Mouse (Mus musculus) limb, embryonic 15.5 days (tissue): ENCODE measurements around the gene Olfr1410. TPM values are rescaled to one million over a fixed set of nuclear protein-coding genes. Genes with fewer than 3 reads are reported as not detected.

Source experiments
- ATAC-seq: fragments of 200-750 bp; cut with Nextera tagmentation; 2 replicates; pipeline ENCODE4 v1.8.0; 2017; ENCODE audit warnings: low read depth, moderate TSS enrichment; ENCODE audit not compliant: insufficient number of reproducible peaks, low FRiP score, low TSS enrichment
- H3K27ac ChIP-seq: fragments of 300-500 bp; sonication (generic); 2 replicates; pipeline ENCODE4 v1.5.1; 2015; ENCODE audit warnings: moderate library complexity, mild to moderate bottlenecking, inconsistent platforms
- H3K27me3 ChIP-seq: fragments of 300-500 bp; sonication (generic); 2 replicates; pipeline ENCODE4 v1.6.1; 2015; ENCODE audit warnings: inconsistent platforms
- H3K36me3 ChIP-seq: fragments of 300-500 bp; sonication (generic); 2 replicates; pipeline ENCODE4 v1.6.1; 2015; ENCODE audit warnings: inconsistent platforms
- H3K4me1 ChIP-seq: fragments of 300-500 bp; sonication (generic); 2 replicates; pipeline ENCODE4 v1.6.1; 2015; ENCODE audit warnings: inconsistent platforms
- H3K4me2 ChIP-seq: fragments of 300-500 bp; sonication (generic); 2 replicates; pipeline ENCODE4 v1.6.1; 2015; ENCODE audit warnings: mild to moderate bottlenecking, inconsistent platforms
- H3K4me3 ChIP-seq: fragments of 300-500 bp; sonication (generic); 2 replicates; pipeline ENCODE4 v1.5.1; 2015; ENCODE audit warnings: mild to moderate bottlenecking, inconsistent platforms
- H3K9ac ChIP-seq: fragments of 300-500 bp; sonication (generic); 2 replicates; pipeline ENCODE4 v1.6.1; 2015; ENCODE audit warnings: inconsistent platforms
- H3K9me3 ChIP-seq: fragments of 300-500 bp; sonication (generic); 2 replicates; pipeline ENCODE4 v1.6.1; 2016; ENCODE audit warnings: inconsistent platforms
- WGBS: fragments of 180-500 bp; shearing (Covaris S2); methylation state at CpG from one replicate; pipeline ENCODE4 v1.1.7; 2015; 5-methylcytosine and 5-hydroxymethylcytosine counted together
- polyA plus RNA-seq: library from polyadenylated mRNA; unstranded; fragments of >200 nt; fragmentation: Nextera tagmentation; extraction: Ambion mirVana; gene quantifications from 2 replicates; pipeline ENCODE4 v1.2.1, GENCODE M21; 2015

The Olfr1410 gene
- polyA plus RNA-seq, result not detected in 2 replicates

- Histone ChIP-seq H3K4me1 (no peaks in the 10 kb centered on the region), H3K27ac (no peak within 1 kb of the TSS), H3K36me3 (no peaks in the 10 kb centered on the region), H3K4me2 (no peak within 1 kb of the TSS), H3K9me3 (no peaks in the 10 kb centered on the region), H3K4me3 (no peak within 1 kb of the TSS), H3K9ac (no peak within 1 kb of the TSS), H3K27me3 (no peaks in the 10 kb centered on the region)
- ATAC-seq, result no peak
- WGBS, result 90% methylated on average over 1 of the region's 1 CpGs
Measured at GRCm38 (mm10) chr1:92605482-92605881, at the start of gene Olfr1410. Gene Olfr1410, plus strand, starts transcription at chr1:92605782.

GRCm38 (mm10) chr1:92571022-92571421, 34.6 kb upstream of the Olfr1410 start, which contains the start of gene Olfr1413:
Gene Olfr1413, plus strand, starts transcription at chr1:92571322.
- no peak for ATAC-seq
- Histone ChIP-seq H3K4me3 (no peak within 1 kb of the TSS), H3K4me1 (no peaks in the 10 kb centered on the region), H3K4me2 (no peak within 1 kb of the TSS), H3K27ac (no peak within 1 kb of the TSS), H3K27me3 (no peaks in the 10 kb centered on the region), H3K9ac (no peak within 1 kb of the TSS), H3K9me3 (no peaks in the 10 kb centered on the region), H3K36me3 (no peaks in the 10 kb centered on the region)
- WGBS, result 71% methylated on average over 3 of the region's 3 CpGs

- Histone ChIP-seq H3K27ac (no peak within 1 kb of the TSS), H3K4me2 (no peak within 1 kb of the TSS), H3K4me1 (no peaks in the 10 kb centered on the region), H3K4me3 (no peak within 1 kb of the TSS), H3K27me3 (no peaks in the 10 kb centered on the region), H3K9ac (no peak within 1 kb of the TSS), H3K9me3 (no peaks in the 10 kb centered on the region), H3K36me3 (no peaks in the 10 kb centered on the region)
- 90% methylated on average over 2 of the region's 2 CpGs for WGBS
- no peak for ATAC-seq
Measured at GRCm38 (mm10) chr1:92585479-92585878, 20.1 kb upstream of the Olfr1410 start, which contains the start of gene Olfr1412. Gene Olfr1412, plus strand, starts transcription at chr1:92585779.

GRCm38 (mm10) chr1:92594111-92594510, 11.5 kb upstream of the Olfr1410 start, which contains the start of gene Olfr1411:
Gene Olfr1411, plus strand, starts transcription at chr1:92594411.
- Histone ChIP-seq H3K9ac (no peak within 1 kb of the TSS), H3K4me3 (no peak within 1 kb of the TSS), H3K36me3 (no peaks in the 10 kb centered on the region), H3K4me1 (no peaks in the 10 kb centered on the region), H3K27me3 (no peaks in the 10 kb centered on the region), H3K4me2 (no peak within 1 kb of the TSS), H3K27ac (no peak within 1 kb of the TSS), H3K9me3 (no peaks in the 10 kb centered on the region)
- no peak for ATAC-seq

- Histone ChIP-seq H3K27ac (no peak overlapping the region), H3K9me3 (no peaks in the 10 kb centered on the region), H3K36me3 (no peaks in the 10 kb centered on the region), H3K4me3 (no peak overlapping the region), H3K27me3 (no peaks in the 10 kb centered on the region), H3K4me1 (no peaks in the 10 kb centered on the region), H3K4me2 (no peak overlapping the region), H3K9ac (no peak overlapping the region)
- no peak for ATAC-seq
- WGBS, result 74% methylated on average over 3 of the region's 3 CpGs
Measured at GRCm38 (mm10) chr1:92596019-92596418, 9.6 kb upstream of the Olfr1410 start.

- Histone ChIP-seq H3K4me1 (no peaks in the 10 kb centered on the region), H3K36me3 (no peaks in the 10 kb centered on the region), H3K27ac (no peak overlapping the region), H3K4me3 (no peak overlapping the region), H3K27me3 (no peaks in the 10 kb centered on the region), H3K9me3 (no peaks in the 10 kb centered on the region), H3K4me2 (no peak overlapping the region), H3K9ac (no peak overlapping the region)
- WGBS, result 71% methylated on average over 4 of the region's 4 CpGs
- ATAC-seq, result no peak
Measured at GRCm38 (mm10) chr1:92607711-92608110, 2.1 kb downstream of the Olfr1410 start.

GRCm38 (mm10) chr1:92611008-92611407, 5.4 kb downstream of the Olfr1410 start:
- Histone ChIP-seq H3K36me3 (no peaks in the 10 kb centered on the region), H3K27me3 (no peaks in the 10 kb centered on the region), H3K9ac (no peak overlapping the region), H3K4me3 (no peak overlapping the region), H3K4me1 (no peaks in the 10 kb centered on the region), H3K27ac (no peak overlapping the region), H3K4me2 (no peak overlapping the region), H3K9me3 (no peaks in the 10 kb centered on the region)
- WGBS, result 4% methylated on average over 5 of the region's 5 CpGs
- ATAC-seq, result no peak

GRCm38 (mm10) chr1:92613175-92613574, 7.6 kb downstream of the Olfr1410 start:
- H3K4me3 ChIP-seq, result no peak overlapping the region
- H3K27ac ChIP-seq, result no peak overlapping the region
- no peaks in the 10 kb centered on the region for H3K27me3 ChIP-seq
- no peak overlapping the region for H3K9ac ChIP-seq
- no peaks in the 10 kb centered on the region for H3K36me3 ChIP-seq
- WGBS, result 49% methylated on average over 4 of the region's 4 CpGs
- no peaks in the 10 kb centered on the region for H3K9me3 ChIP-seq
- H3K4me2 ChIP-seq, result no peak overlapping the region
- H3K4me1 ChIP-seq, result no peaks in the 10 kb centered on the region
- ATAC-seq, result no peak

GRCm38 (mm10) chr1:92614516-92614915, 8.9 kb downstream of the Olfr1410 start:
- no peaks in the 10 kb centered on the region for H3K27me3 ChIP-seq
- no peak overlapping the region for H3K4me3 ChIP-seq
- no peak for ATAC-seq
- H3K9ac ChIP-seq, result no peak overlapping the region
- no peaks in the 10 kb centered on the region for H3K36me3 ChIP-seq
- H3K4me1 ChIP-seq, result no peaks in the 10 kb centered on the region
- no peaks in the 10 kb centered on the region for H3K9me3 ChIP-seq
- no peak overlapping the region for H3K4me2 ChIP-seq
- no peak overlapping the region for H3K27ac ChIP-seq
- 6% methylated on average over 1 of the region's 1 CpGs for WGBS

- Histone ChIP-seq H3K9ac (no peak overlapping the region), H3K36me3 (no peaks in the 10 kb centered on the region), H3K4me1 (no peaks in the 10 kb centered on the region), H3K27me3 (no peaks in the 10 kb centered on the region), H3K4me3 (no peak overlapping the region), H3K27ac (no peak overlapping the region), H3K9me3 (no peaks in the 10 kb centered on the region), H3K4me2 (no peak overlapping the region)
- 76% methylated on average over 1 of the region's 1 CpGs for WGBS
- ATAC-seq, result no peak
Measured at GRCm38 (mm10) chr1:92616046-92616445, 10.5 kb downstream of the Olfr1410 start.

GRCm38 (mm10) chr1:92617488-92617887, 11.9 kb downstream of the Olfr1410 start, which contains the start of gene Olfr12:
Gene Olfr12, plus strand, starts transcription at chr1:92617788.
- Histone ChIP-seq H3K36me3 (no peaks in the 10 kb centered on the region), H3K27ac (no peak within 1 kb of the TSS), H3K4me3 (no peak within 1 kb of the TSS), H3K27me3 (no peaks in the 10 kb centered on the region), H3K9ac (no peak within 1 kb of the TSS), H3K4me1 (no peaks in the 10 kb centered on the region), H3K9me3 (no peaks in the 10 kb centered on the region), H3K4me2 (no peak within 1 kb of the TSS)
- ATAC-seq, result no peak
- 52% methylated on average over 2 of the region's 2 CpGs for WGBS

- no peak for ATAC-seq
- no peaks in the 10 kb centered on the region for H3K4me1 ChIP-seq
- WGBS, result 75% methylated on average over 4 of the region's 4 CpGs
- no peak overlapping the region for H3K27ac ChIP-seq
- no peak overlapping the region for H3K4me3 ChIP-seq
- H3K36me3 ChIP-seq, result no peaks in the 10 kb centered on the region
- no peak overlapping the region for H3K4me2 ChIP-seq
- no peaks in the 10 kb centered on the region for H3K27me3 ChIP-seq
- no peak overlapping the region for H3K9ac ChIP-seq
- H3K9me3 ChIP-seq, result no peaks in the 10 kb centered on the region
Measured at GRCm38 (mm10) chr1:92618360-92618759, 12.8 kb downstream of the Olfr1410 start.

- WGBS, result 47% methylated on average over 4 of the region's 4 CpGs
- H3K4me3 ChIP-seq, result no peak overlapping the region
- no peak overlapping the region for H3K9ac ChIP-seq
- H3K27me3 ChIP-seq, result no peaks in the 10 kb centered on the region
- ATAC-seq, result no peak
- no peak overlapping the region for H3K4me2 ChIP-seq
- no peaks in the 10 kb centered on the region for H3K36me3 ChIP-seq
- H3K27ac ChIP-seq, result no peak overlapping the region
- H3K4me1 ChIP-seq, result no peaks in the 10 kb centered on the region
- no peaks in the 10 kb centered on the region for H3K9me3 ChIP-seq
Measured at GRCm38 (mm10) chr1:92628227-92628626, 22.6 kb downstream of the Olfr1410 start.
